Mouse (Mus musculus) gastrocnemius, postnatal 4 days (tissue): ENCODE data around the gene Ppp1r1c. TPM values are rescaled to one million over a fixed set of nuclear protein-coding genes. Genes with fewer than 3 reads are reported as not detected.

Experiments used
- DNase-seq, 2 experiments: peaks; one replicate each; pipeline ENCODE4 v3.0.0; 2021 to 2022; ENCODE audit warnings: low spot score in 2 of 2, mixed read lengths in 2 of 2
- total RNA-seq, 2 experiments: library from RNA; stranded (reverse); gene quantifications; 2 replicates each; pipeline ENCODE4 v1.2.3; 2021

Ppp1r1c gene
- total RNA-seq, 2 experiments from 2014 or later: 0.42 TPM; not detected in 1

GRCm38 (mm10) chr2:79741966-79742365 is 34.4 kb downstream of the Ppp1r1c start:
- no peak for DNase-seq

- DNase-seq: no peak
Observed at GRCm38 (mm10) chr2:79744164-79744563, 36.6 kb downstream of the Ppp1r1c start.

- no peak for DNase-seq
Observed at GRCm38 (mm10) chr2:79751685-79752084, 44.1 kb downstream of the Ppp1r1c start.

GRCm38 (mm10) chr2:79760018-79760417 is 52.4 kb downstream of the Ppp1r1c start:
- no peak for DNase-seq

- no peak for DNase-seq
Observed at GRCm38 (mm10) chr2:79762723-79763388, 55.3 kb downstream of the Ppp1r1c start.

GRCm38 (mm10) chr2:79765032-79765431 is 57.5 kb downstream of the Ppp1r1c start:
- no peak for DNase-seq

GRCm38 (mm10) chr2:79765723-79766122 is 58.1 kb downstream of the Ppp1r1c start:
- no peak for DNase-seq

- no peak for DNase-seq
Observed at GRCm38 (mm10) chr2:79768625-79769024, 61.0 kb downstream of the Ppp1r1c start.

- DNase-seq: no peak
Observed at GRCm38 (mm10) chr2:79770307-79770706, 62.7 kb downstream of the Ppp1r1c start.

- peak; percentile 28 to 71 for DNase-seq
Observed at GRCm38 (mm10) chr2:79774372-79774771, 66.8 kb downstream of the Ppp1r1c start.

- no peak for DNase-seq
Observed at GRCm38 (mm10) chr2:79777801-79778200, 70.2 kb downstream of the Ppp1r1c start.

GRCm38 (mm10) chr2:79780772-79781171 is 73.2 kb downstream of the Ppp1r1c start:
- no peak for DNase-seq

GRCm38 (mm10) chr2:79785541-79786134 is 78.1 kb downstream of the Ppp1r1c start:
- DNase-seq: no peak

GRCm38 (mm10) chr2:79786467-79786866 is 78.9 kb downstream of the Ppp1r1c start:
- no peak for DNase-seq

GRCm38 (mm10) chr2:79793186-79793585 is 85.6 kb downstream of the Ppp1r1c start:
- no peak for DNase-seq

- DNase-seq: no peak
Observed at GRCm38 (mm10) chr2:79797444-79797843, 89.9 kb downstream of the Ppp1r1c start.

- DNase-seq: no peak
Observed at GRCm38 (mm10) chr2:79798627-79799026, 91.0 kb downstream of the Ppp1r1c start.

GRCm38 (mm10) chr2:79815708-79816484 is 108.3 kb downstream of the Ppp1r1c start:
- DNase-seq: no peak

GRCm38 (mm10) chr2:79819543-79819942 is 112.0 kb downstream of the Ppp1r1c start:
- no peak for DNase-seq

- no peak for DNase-seq
Observed at GRCm38 (mm10) chr2:79825853-79826252, 118.3 kb downstream of the Ppp1r1c start.

GRCm38 (mm10) chr2:79839090-79839489 is 131.5 kb downstream of the Ppp1r1c start:
- DNase-seq: no peak

- no peak for DNase-seq
Observed at GRCm38 (mm10) chr2:79839513-79839912, 131.9 kb downstream of the Ppp1r1c start.
